Mouse (Mus musculus) embryonic fibroblast, embryonic 13.5 days (primary cell): ENCODE measurements at regions not wholly inside any gene's neighbourhood (a gene's known extent, or its start where the extent isn't known, plus 50 kb on each side); places are given as distances from the start of the nearest gene placed in this dataset.

ENCODE experiments used
- CTCF ChIP-seq: IDR thresholded peaks from 2 replicates; pipeline ENCODE4 v1.5.1; 2011; ENCODE audit warnings: mild to moderate bottlenecking, control low read depth, low read length, moderate library complexity, borderline replicate concordance; ENCODE audit not compliant: insufficient read depth
- POLR2A ChIP-seq: IDR thresholded peaks from 2 replicates; pipeline ENCODE4 v1.6.1; 2011; ENCODE audit warnings: low read depth, mild to moderate bottlenecking, control low read depth, low read length, moderate library complexity

DNA sequence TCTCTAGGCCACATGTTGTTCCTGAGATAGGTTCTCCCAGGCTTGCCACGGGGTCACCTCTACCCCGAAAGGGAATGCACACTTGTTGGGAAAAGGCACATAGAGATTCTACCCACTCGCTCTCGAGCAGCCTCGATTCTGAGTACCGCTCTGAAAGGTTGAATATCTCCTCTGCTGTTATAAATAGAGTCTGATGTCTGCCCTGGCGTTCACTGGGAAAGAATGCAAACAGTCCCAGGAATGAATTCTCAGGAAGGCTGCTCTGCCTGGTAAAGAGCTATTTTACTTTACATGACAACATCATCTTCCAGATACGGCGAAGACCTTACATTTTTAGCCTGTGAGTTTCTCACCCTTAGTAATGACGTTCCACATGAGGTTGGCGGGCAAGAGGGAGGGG is 116.1 kb upstream of the Ccn2 start:
- TF ChIP-seq POLR2A (no peak), CTCF (no peak)
